Mouse (Mus musculus): ENCODE measurements around the gene Pgm2. TPM values are rescaled to one million over a fixed set of nuclear protein-coding genes. Genes with fewer than 3 reads are reported as not detected.

Gene Pgm2
- polyA plus RNA-seq, 1 experiment from 2014 or later, result 17.7 TPM

GRCm38 (mm10) chr5:64112360-64112759, 19.6 kb downstream of the Pgm2 start:
- Histone ChIP-seq H3K27ac (no peak overlapping the region), H3K27me3 (replicated peaks) (no peaks in the 10 kb centered on the region), H3K9ac (no peak overlapping the region), H3K36me3 (replicated peaks) (peaks cover 43% of the 10 kb centered on the region), H3K4me1 (no peaks in the 10 kb centered on the region), H3K4me3 (no peak overlapping the region), H3K4me2 (no peak overlapping the region), H3K9me3 (peaks cover 9% of the 10 kb centered on the region)
- 85% methylated on average over 3 of the region's 3 CpGs for WGBS
- no peak for ATAC-seq (replicated peaks)

GRCm38 (mm10) chr5:64114210-64114609, 21.5 kb downstream of the Pgm2 start:
- Histone ChIP-seq H3K4me2 (no peak overlapping the region), H3K27ac (no peak overlapping the region), H3K9me3 (peaks cover 9% of the 10 kb centered on the region), H3K27me3 (replicated peaks) (no peaks in the 10 kb centered on the region), H3K4me3 (no peak overlapping the region), H3K4me1 (no peaks in the 10 kb centered on the region), H3K9ac (no peak overlapping the region), H3K36me3 (replicated peaks) (peaks cover 36% of the 10 kb centered on the region)
- 95% methylated on average over 6 of the region's 6 CpGs for WGBS
- ATAC-seq (replicated peaks), result no peak

- H3K9ac ChIP-seq, result no peak overlapping the region
- H3K27me3 ChIP-seq (replicated peaks), result no peaks in the 10 kb centered on the region
- no peak overlapping the region for H3K4me3 ChIP-seq
- peaks cover 30% of the 10 kb centered on the region for H3K36me3 ChIP-seq (replicated peaks)
- no peaks in the 10 kb centered on the region for H3K4me1 ChIP-seq
- ATAC-seq (replicated peaks), result no peak
- WGBS, result 41% methylated on average over 1 of the region's 1 CpGs
- peaks cover 9% of the 10 kb centered on the region for H3K9me3 ChIP-seq
- no peak overlapping the region for H3K4me2 ChIP-seq
- no peak overlapping the region for H3K27ac ChIP-seq
Measured at GRCm38 (mm10) chr5:64117191-64117590, 24.4 kb downstream of the Pgm2 start.

- H3K4me1 ChIP-seq, result no peaks in the 10 kb centered on the region
- no peaks in the 10 kb centered on the region for H3K9me3 ChIP-seq
- H3K9ac ChIP-seq, result no peak overlapping the region
- no peak overlapping the region for H3K27ac ChIP-seq
- H3K4me3 ChIP-seq, result no peak overlapping the region
- H3K27me3 ChIP-seq (replicated peaks), result no peaks in the 10 kb centered on the region
- no peaks in the 10 kb centered on the region for H3K36me3 ChIP-seq (replicated peaks)
- H3K4me2 ChIP-seq, result no peak overlapping the region
- no peak for ATAC-seq (replicated peaks)
- WGBS, result 50% methylated on average over 5 of the region's 5 CpGs
Measured at GRCm38 (mm10) chr5:64125783-64126182, 33.0 kb downstream of the Pgm2 start.

GRCm38 (mm10) chr5:64131550-64131949, 38.8 kb downstream of the Pgm2 start:
- H3K4me3 ChIP-seq, result no peak overlapping the region
- H3K9me3 ChIP-seq, result no peaks in the 10 kb centered on the region
- no peak overlapping the region for H3K4me2 ChIP-seq
- no peaks in the 10 kb centered on the region for H3K4me1 ChIP-seq
- H3K36me3 ChIP-seq (replicated peaks), result no peaks in the 10 kb centered on the region
- H3K27ac ChIP-seq, result no peak overlapping the region
- 67% methylated on average over 5 of the region's 5 CpGs for whole genome bisulfite sequencing
- no peaks in the 10 kb centered on the region for H3K27me3 ChIP-seq (replicated peaks)
- ATAC-seq (replicated peaks), result no peak
- no peak overlapping the region for H3K9ac ChIP-seq

GRCm38 (mm10) chr5:64133901-64134300, 41.2 kb downstream of the Pgm2 start:
- H3K4me3 ChIP-seq, result no peak overlapping the region
- H3K27me3 ChIP-seq (replicated peaks), result no peaks in the 10 kb centered on the region
- WGBS, result 92% methylated on average over 4 of the region's 4 CpGs
- no peak overlapping the region for H3K4me2 ChIP-seq
- no peaks in the 10 kb centered on the region for H3K9me3 ChIP-seq
- no peak overlapping the region for H3K9ac ChIP-seq
- no peak overlapping the region for H3K27ac ChIP-seq
- H3K4me1 ChIP-seq, result no peaks in the 10 kb centered on the region
- ATAC-seq (replicated peaks), result no peak
- no peaks in the 10 kb centered on the region for H3K36me3 ChIP-seq (replicated peaks)

GRCm38 (mm10) chr5:64136325-64136724, 43.6 kb downstream of the Pgm2 start:
- Histone ChIP-seq H3K9ac (no peak overlapping the region), H3K4me1 (no peaks in the 10 kb centered on the region), H3K9me3 (no peaks in the 10 kb centered on the region), H3K27me3 (replicated peaks) (no peaks in the 10 kb centered on the region), H3K4me2 (no peak overlapping the region), H3K27ac (no peak overlapping the region), H3K4me3 (no peak overlapping the region), H3K36me3 (replicated peaks) (no peaks in the 10 kb centered on the region)
- no peak for ATAC-seq (replicated peaks)
- WGBS, result 81% methylated on average over 5 of the region's 5 CpGs

GRCm38 (mm10) chr5:64140202-64140601, 47.5 kb downstream of the Pgm2 start:
- Histone ChIP-seq H3K4me1 (no peaks in the 10 kb centered on the region), H3K9me3 (no peaks in the 10 kb centered on the region), H3K4me2 (no peak overlapping the region), H3K27me3 (replicated peaks) (no peaks in the 10 kb centered on the region), H3K27ac (no peak overlapping the region), H3K36me3 (replicated peaks) (no peaks in the 10 kb centered on the region), H3K9ac (no peak overlapping the region), H3K4me3 (no peak overlapping the region)
- 83% methylated on average over 3 of the region's 3 CpGs for WGBS
- ATAC-seq (replicated peaks), result no peak

- Histone ChIP-seq H3K9ac (no peak overlapping the region), H3K9me3 (no peaks in the 10 kb centered on the region), H3K27me3 (replicated peaks) (no peaks in the 10 kb centered on the region), H3K4me2 (no peak overlapping the region), H3K4me1 (no peaks in the 10 kb centered on the region), H3K4me3 (no peak overlapping the region), H3K36me3 (replicated peaks) (no peaks in the 10 kb centered on the region), H3K27ac (no peak overlapping the region)
- no peak for ATAC-seq (replicated peaks)
- WGBS, result 85% methylated on average over 5 of the region's 5 CpGs
Measured at GRCm38 (mm10) chr5:64144315-64144714, 51.6 kb downstream of the Pgm2 start.

- H3K4me3 ChIP-seq, result no peak overlapping the region
- no peak overlapping the region for H3K27ac ChIP-seq
- H3K27me3 ChIP-seq (replicated peaks), result 0 out of 2 replicates have a peak, but pooled peaks cover 3% of the 10 kb centered on the region
- no peaks in the 10 kb centered on the region for H3K4me1 ChIP-seq
- no peak overlapping the region for H3K4me2 ChIP-seq
- no peak for ATAC-seq (replicated peaks)
- H3K9ac ChIP-seq, result no peak overlapping the region
- 83% methylated on average over 10 of the region's 10 CpGs for WGBS
- no peaks in the 10 kb centered on the region for H3K9me3 ChIP-seq
- no peaks in the 10 kb centered on the region for H3K36me3 ChIP-seq (replicated peaks)
Measured at GRCm38 (mm10) chr5:64146384-64147005, 53.7 kb downstream of the Pgm2 start.

GRCm38 (mm10) chr5:64149184-64150127, 56.7 kb downstream of the Pgm2 start:
- 0 out of 2 replicates have a peak, but pooled peaks have one; percentile 39 for ATAC-seq (replicated peaks)
- no peak overlapping the region for H3K4me3 ChIP-seq
- 32% methylated on average over 17 of the region's 17 CpGs for WGBS
- no peak overlapping the region for H3K9ac ChIP-seq
- 0 out of 2 replicates have a peak, but pooled peaks cover 3% of the 10 kb centered on the region for H3K27me3 ChIP-seq (replicated peaks)
- H3K27ac ChIP-seq, result no peak overlapping the region
- H3K4me2 ChIP-seq, result no peak overlapping the region
- no peaks in the 10 kb centered on the region for H3K36me3 ChIP-seq (replicated peaks)
- H3K4me1 ChIP-seq, result no peaks in the 10 kb centered on the region
- H3K9me3 ChIP-seq, result no peaks in the 10 kb centered on the region

- H3K27ac ChIP-seq, result no peak overlapping the region
- H3K4me1 ChIP-seq, result no peaks in the 10 kb centered on the region
- no peaks in the 10 kb centered on the region for H3K36me3 ChIP-seq (replicated peaks)
- no peak overlapping the region for H3K9ac ChIP-seq
- H3K27me3 ChIP-seq (replicated peaks), result peaks cover 10% of the 10 kb centered on the region
- H3K9me3 ChIP-seq, result no peaks in the 10 kb centered on the region
- H3K4me3 ChIP-seq, result no peak overlapping the region
- H3K4me2 ChIP-seq, result no peak overlapping the region
- ATAC-seq (replicated peaks), result no peak
- 89% methylated on average over 1 of the region's 1 CpGs for WGBS
Measured at GRCm38 (mm10) chr5:64153319-64153718, 60.6 kb downstream of the Pgm2 start.

Data from midbrain, embryonic 15.5 days (tissue).